Mouse (Mus musculus): ENCODE measurements around the gene Tmem248.

GRCm38 (mm10) chr5:130184193-130184856 is 32.6 kb upstream of the Tmem248 start:
- no peak for TF ChIP-seq POLR2A (IDR thresholded peaks at IDR 0.05; ENCODE audit: borderline replicate concordance, low read depth, low read length)
- no peak for TF ChIP-seq CTCF (IDR thresholded peaks at IDR 0.05; ENCODE audit: low read depth, low read length)
